Mouse (Mus musculus) ES-CJ7 (cell line): ENCODE measurements at regions not wholly inside any gene's neighbourhood (a gene's known extent, or its start where the extent isn't known, plus 50 kb on each side); places are given as distances from the start of the nearest gene placed in this dataset.

Experiments
- DNase-seq: peaks from one replicate; pipeline ENCODE4 v3.0.0; 2011; ENCODE audit warnings: low read depth, low spot score

DNA sequence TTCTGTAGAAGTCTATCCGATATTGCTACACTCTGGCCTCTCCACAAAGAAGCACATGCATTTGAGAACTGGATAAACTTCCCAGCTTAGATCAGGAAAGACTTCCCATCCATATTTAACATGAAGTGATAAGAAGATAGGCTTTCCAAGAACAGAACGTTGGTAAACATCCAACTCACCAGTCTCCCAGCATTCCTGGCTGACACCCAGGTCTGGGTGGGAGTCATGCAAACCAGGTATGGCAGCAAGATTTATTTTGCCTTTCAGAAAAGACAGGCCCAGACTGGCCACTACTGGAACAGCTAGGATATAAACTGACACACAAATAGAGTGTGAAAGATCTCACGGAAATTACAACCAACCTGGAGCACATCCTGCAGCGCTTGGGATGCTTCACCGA lies 459.6 kb downstream of the Psat1 start:
- DNase-seq: no peak

GRCm38 (mm10) chr19:15481605-15482004 lies 465.5 kb downstream of the Psat1 start:
- no peak for DNase-seq

- DNase-seq: no peak
These were observed 477.6 kb downstream of the Psat1 start for GRCm38 (mm10) chr19:15469541-15469940.

DNA sequence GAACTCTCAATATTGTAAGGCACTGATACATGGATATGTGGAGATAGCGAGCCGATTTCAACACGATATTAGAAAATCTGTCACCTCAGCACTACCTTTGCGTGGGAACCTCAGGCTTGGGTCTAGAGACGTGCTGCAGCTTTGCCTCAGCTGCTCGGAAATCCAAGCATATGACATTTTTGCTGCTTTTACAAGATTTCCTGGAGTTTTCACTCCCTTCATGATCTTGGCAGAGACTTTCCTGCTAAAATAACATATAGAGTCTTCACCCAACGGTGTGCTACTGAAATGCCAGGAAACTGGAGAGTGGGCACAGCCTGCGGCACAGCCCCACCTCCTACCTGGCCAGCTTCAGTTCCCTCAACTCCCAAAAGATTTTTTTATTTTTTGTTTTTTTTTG lies 480.4 kb downstream of the Psat1 start:
- no peak for DNase-seq

DNA sequence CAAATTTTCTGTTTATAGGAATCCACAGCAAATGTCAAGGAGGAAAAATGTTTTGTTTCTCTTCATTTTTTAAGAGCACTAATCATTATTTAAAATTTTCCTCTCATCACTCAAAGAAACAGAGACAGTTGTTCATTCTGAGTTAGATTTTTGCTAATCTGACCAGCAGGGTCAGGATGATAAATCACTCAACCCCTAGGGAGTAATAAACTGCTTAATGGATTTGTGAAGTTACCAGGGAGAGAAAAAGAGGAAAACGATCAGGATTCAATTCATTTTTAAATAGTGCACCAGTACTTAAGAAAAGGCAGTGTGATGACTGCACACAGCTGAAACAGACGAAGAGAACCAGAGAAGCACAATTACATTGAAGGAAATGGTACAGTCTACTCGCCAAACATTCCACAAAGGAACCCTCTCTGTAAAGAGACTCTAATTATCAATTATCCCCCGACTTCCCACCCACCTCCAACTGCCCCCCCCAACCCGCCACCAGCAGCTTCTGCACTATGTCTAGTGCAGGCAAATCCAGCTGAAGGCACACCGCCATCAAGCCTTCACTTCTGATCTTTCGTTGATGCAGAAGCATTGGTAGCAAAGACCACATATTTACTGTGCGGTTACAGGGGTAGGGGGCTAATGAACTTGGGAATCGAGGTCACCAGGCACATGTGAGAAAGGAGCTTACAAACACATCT lies 481.9 kb downstream of the Psat1 start:
- no peak for DNase-seq

GRCm38 (mm10) chr19:15457793-15458192 lies 489.3 kb downstream of the Psat1 start:
- no peak for DNase-seq

- no peak for DNase-seq
These were observed 490.0 kb downstream of the Psat1 start for GRCm38 (mm10) chr19:15456943-15457735.

- no peak for DNase-seq
These were observed 498.1 kb downstream of the Psat1 start for GRCm38 (mm10) chr19:15448989-15449388.

DNA sequence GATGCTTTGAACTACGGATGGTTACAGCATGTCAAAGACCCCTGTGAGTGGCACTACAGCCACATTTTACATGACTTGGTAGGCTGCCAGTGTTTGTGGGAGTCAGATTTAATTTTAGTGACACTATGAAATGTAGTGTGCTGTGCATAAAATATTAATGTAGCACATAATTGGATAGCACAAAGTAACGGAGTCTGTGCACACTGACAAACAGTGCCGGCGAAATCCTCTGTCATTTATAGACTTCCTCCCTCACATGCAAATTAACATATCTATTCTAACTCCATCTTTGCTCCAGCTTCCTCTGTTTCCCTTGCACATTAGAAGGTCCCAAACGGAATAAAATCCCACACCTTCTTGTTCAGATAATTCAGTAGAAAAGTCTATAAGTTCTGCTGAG lies 515.3 kb downstream of the Psat1 start:
- DNase-seq: no peak

DNA sequence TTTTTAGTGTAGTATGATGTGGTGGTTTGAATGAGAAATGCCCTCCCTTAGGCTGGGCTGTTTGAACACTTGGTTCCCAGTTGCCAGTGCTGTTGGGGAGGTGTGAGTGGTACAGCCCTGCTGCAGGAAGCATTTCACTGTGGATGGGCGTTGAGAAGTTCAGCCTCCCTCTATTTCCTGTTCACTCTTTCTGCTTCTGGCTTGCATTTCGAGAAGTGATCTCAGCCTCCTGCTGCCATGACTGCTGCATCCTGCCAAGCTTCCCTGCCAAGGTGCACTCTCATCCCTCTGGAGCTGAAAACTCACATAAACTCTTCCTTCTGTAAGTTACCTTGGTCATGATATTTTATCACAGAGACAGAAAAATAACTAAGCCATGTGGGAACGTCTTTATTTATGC lies 525.8 kb downstream of the Psat1 start:
- no peak for DNase-seq

- DNase-seq: no peak
These were observed 548.5 kb downstream of the Psat1 start for GRCm38 (mm10) chr19:15398624-15399023.

GRCm38 (mm10) chr19:15371682-15372081 lies 575.5 kb downstream of the Psat1 start:
- DNase-seq: no peak

DNA sequence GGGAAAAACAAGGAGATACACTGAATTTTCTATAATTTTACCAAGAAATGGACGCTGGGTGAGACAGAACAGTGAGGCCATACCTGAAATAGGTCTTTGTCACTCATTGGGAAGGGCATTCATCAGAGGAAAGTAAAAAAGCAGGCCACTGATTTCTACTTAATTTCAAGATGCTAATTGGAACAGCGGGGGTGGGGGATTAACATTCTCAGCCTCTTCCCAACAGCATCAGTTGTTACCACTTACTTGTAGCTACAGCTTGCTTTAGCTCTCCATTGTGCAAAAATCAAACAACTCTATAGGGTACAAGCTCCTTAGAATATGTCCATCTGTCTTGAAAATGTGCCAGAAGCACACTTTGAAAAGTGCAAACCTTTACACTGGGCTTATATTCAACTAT lies 580.2 kb downstream of the Psat1 start:
- DNase-seq: no peak

- DNase-seq: no peak
These were observed 590.0 kb downstream of the Psat1 start for GRCm38 (mm10) chr19:15357181-15357580.

GRCm38 (mm10) chr19:15348356-15348755 lies 598.8 kb downstream of the Psat1 start:
- DNase-seq: no peak

GRCm38 (mm10) chr19:15342229-15342628 lies 604.9 kb downstream of the Psat1 start:
- DNase-seq: no peak

- DNase-seq: peak; percentile 6
These were observed 606.7 kb downstream of the Psat1 start for GRCm38 (mm10) chr19:15340305-15340983.

DNA sequence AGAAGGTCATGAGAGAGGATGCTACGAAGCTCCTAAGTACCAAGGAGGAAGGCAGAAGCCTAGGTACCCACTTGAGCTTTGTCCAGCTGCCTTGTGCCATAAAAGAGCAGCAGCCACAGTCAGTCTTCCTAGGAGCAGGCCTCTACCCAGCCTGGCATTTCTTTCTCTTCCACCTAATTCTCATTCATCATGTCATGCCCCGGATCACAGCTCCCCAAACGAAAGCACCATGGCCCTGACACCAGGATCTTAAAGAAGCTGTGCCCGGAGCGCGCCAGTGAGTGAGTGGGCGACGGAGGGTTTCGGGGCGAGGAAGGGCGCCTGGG lies 607.2 kb downstream of the Psat1 start:
- DNase-seq: no peak

DNA sequence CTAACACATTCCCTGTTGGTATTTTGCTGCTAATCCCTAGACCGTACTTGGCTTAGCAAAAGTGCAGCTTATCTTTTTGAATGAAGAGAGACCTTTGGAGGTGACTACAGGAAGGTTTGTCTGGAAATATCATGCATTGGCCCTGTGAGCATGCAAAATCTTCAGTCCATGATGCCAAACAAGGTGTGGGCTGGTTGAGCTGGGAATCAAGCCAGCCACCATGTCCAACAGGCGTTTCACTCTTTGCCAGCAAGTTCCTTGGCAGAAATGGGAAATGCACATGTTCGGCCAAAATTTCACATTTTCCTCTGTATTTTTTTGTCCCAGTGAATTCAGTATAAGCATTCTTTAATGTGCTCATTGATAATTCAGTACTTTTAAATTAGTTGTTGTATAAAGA lies 617.0 kb downstream of the Psat1 start:
- no peak for DNase-seq

GRCm38 (mm10) chr19:15299474-15299873 lies 647.7 kb downstream of the Psat1 start:
- DNase-seq: peak; percentile 42

DNA sequence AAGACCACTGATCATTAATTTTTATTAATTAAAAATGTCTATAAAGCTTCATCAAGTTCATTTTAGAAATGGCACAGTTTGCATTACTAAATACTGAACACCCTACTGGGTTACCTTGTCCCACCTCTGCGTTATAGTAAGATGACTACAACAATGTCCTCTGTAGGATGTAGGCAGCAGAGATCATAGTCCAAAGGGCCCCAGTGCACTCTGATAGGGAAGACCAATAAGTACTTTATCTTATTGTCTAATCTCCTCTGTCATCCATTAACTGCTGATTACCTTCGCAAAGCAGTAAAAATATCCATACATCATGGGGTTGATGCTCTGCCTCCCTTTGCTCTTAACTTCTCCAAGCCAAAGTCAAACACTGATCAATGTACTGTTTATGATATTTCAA lies 662.1 kb downstream of the Psat1 start:
- DNase-seq: no peak

DNA sequence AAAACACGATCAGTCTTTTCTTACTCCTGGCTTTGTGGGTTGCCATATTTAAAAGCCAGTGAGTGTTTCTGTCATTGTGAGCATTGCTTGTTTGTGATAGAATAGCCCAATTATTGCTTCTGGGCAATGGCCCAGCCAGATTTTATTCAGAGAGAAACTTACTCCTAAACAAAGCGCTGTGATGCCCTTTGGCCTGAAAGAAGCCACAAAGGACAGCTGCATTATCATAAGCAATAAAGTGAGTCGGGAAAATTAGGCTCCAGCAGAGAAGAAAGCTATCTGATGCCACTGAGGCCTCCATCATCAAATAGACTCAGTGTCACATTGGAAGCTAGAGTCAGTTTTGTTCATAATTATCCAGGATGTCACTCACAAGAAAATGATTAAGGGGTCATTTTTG lies 644.9 kb upstream of the Tle4 start:
- no peak for DNase-seq
